Mouse (Mus musculus): Measurements from ENCODE around the gene Cacna2d2. TPM values are rescaled to one million over a fixed set of nuclear protein-coding genes. Genes with fewer than 3 reads are reported as not detected.

The Cacna2d2 gene
- polyA plus RNA-seq, 1 experiment from 2014 or later: 3.3 TPM

DNA sequence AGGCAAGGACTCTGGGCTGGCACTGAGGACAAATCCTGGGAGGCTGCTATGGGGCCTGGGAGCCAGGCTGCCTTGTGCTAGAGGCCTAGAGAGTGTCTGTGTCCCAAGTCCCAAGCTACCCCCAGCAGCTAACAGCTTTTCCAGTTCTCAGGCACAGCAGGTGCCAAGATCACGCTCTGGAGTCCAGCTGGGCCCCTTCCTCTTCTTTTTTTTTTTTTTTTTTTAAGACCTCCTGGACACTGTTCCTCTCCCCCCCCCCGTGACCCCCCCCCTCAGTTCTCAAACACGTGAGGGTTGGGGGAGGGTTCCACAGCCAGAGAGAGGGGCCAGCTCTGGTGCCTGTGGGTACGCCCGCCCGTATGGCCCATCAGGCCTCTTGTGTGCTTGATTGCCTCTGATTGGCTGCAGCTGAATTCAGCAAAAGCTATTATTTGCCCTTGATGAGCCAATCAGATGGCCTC lies 45.6 kb downstream of the Cacna2d2 start:
- H3K4me3 ChIP-seq (replicated peaks): no peak overlapping the region
- peaks cover 42% of the 10 kb centered on the region for H3K4me1 ChIP-seq
- ATAC-seq (ENCODE audit: low FRiP score): peak; percentile 78
- no peak overlapping the region for H3K4me2 ChIP-seq
- no peaks in the 10 kb centered on the region for H3K9me3 ChIP-seq
- H3K27ac ChIP-seq: peak overlapping the region; percentile 87
- no peaks in the 10 kb centered on the region for H3K36me3 ChIP-seq (replicated peaks)
- H3K9ac ChIP-seq: no peak overlapping the region
- no peaks in the 10 kb centered on the region for H3K27me3 ChIP-seq
- 0% methylated on average over 3 of the region's 6 CpGs for WGBS

DNA sequence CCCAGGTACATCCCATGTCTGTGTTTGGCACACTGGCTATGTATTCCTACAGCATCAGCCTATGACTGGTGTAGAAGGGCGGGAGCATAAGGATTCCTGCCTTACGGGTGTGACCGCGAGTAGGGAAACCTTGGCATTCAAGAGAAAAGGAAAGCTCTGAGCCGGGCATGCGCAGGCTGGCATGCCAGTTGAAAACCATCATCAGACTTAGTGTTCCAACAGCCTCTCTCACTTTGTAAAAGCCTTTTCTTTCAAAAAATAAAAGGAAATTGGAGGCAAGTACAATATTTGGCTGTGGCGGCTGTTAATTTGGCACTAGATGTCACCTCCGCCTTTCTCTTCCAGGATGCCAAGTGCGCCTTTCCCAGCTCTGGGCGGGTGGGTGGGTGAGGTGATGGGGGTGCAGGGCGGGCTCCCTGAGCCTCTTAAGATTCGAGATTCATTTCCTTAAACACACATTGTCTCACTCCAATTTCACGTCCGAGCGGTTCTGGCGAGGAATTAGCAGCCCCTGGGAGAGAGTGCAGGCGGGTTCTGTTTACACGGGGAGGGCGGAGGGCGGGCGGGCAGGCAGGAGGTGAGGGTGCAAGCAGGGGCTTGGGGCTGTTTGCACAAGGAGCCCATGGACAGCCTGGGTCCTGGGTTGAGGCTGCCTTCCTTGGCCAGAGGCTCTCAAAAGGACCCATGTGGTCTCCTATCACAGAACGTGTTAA lies 49.5 kb downstream of the Cacna2d2 start:
- WGBS: 42% methylated on average over 22 of the region's 22 CpGs
- H3K4me1 ChIP-seq: peaks cover 54% of the 10 kb centered on the region
- no peak overlapping the region for H3K4me2 ChIP-seq
- no peak overlapping the region for H3K4me3 ChIP-seq (replicated peaks)
- no peaks in the 10 kb centered on the region for H3K36me3 ChIP-seq (replicated peaks)
- H3K9ac ChIP-seq: no peak overlapping the region
- no peaks in the 10 kb centered on the region for H3K9me3 ChIP-seq
- no peak overlapping the region for H3K27ac ChIP-seq
- ATAC-seq (ENCODE audit: low FRiP score): no peak
- no peaks in the 10 kb centered on the region for H3K27me3 ChIP-seq

GRCm38 (mm10) chr9:107451400-107451799 lies 52.0 kb downstream of the Cacna2d2 start:
- H3K9ac ChIP-seq: no peak overlapping the region
- WGBS: 76% methylated on average over 8 of the region's 8 CpGs
- ATAC-seq (ENCODE audit: low FRiP score): peak; percentile 30; the same call in 1 of the 2 replicates
- peak overlapping the region; percentile 50; the same call in 1 of the 2 replicates for H3K27ac ChIP-seq
- peaks cover 37% of the 10 kb centered on the region for H3K4me1 ChIP-seq
- H3K4me2 ChIP-seq: no peak overlapping the region
- no peak overlapping the region for H3K4me3 ChIP-seq (replicated peaks)
- H3K36me3 ChIP-seq (replicated peaks): no peaks in the 10 kb centered on the region
- H3K9me3 ChIP-seq: no peaks in the 10 kb centered on the region
- H3K27me3 ChIP-seq: peaks cover 5% of the 10 kb centered on the region; the same call in 1 of the 2 replicates

- Histone ChIP-seq H3K4me2 (no peak overlapping the region), H3K27ac (peak overlapping the region; percentile 50), H3K9me3 (no peaks in the 10 kb centered on the region), H3K9ac (no peak overlapping the region), H3K27me3 (peaks cover 10% of the 10 kb centered on the region; the same call in 1 of the 2 replicates), H3K36me3 (replicated peaks) (no peaks in the 10 kb centered on the region), H3K4me1 (peaks cover 37% of the 10 kb centered on the region), H3K4me3 (replicated peaks) (no peak overlapping the region)
- 55% methylated on average over 11 of the region's 11 CpGs for WGBS
- peak; percentile 59 for ATAC-seq (ENCODE audit: low FRiP score)
These were observed 52.6 kb downstream of the Cacna2d2 start for GRCm38 (mm10) chr9:107451891-107452521.

- H3K9ac ChIP-seq: no peak overlapping the region
- H3K4me3 ChIP-seq (replicated peaks): no peak overlapping the region
- H3K4me1 ChIP-seq: peaks cover 37% of the 10 kb centered on the region
- 37% methylated on average over 4 of the region's 4 CpGs for WGBS
- H3K4me2 ChIP-seq: no peak overlapping the region
- no peak for ATAC-seq (ENCODE audit: low FRiP score)
- peak overlapping the region; percentile 50; the same call in 1 of the 2 replicates for H3K27ac ChIP-seq
- H3K36me3 ChIP-seq (replicated peaks): no peaks in the 10 kb centered on the region
- no peaks in the 10 kb centered on the region for H3K9me3 ChIP-seq
- H3K27me3 ChIP-seq: peaks cover 10% of the 10 kb centered on the region; the same call in 1 of the 2 replicates
These were observed 53.1 kb downstream of the Cacna2d2 start for GRCm38 (mm10) chr9:107452552-107452951.

- H3K4me1 ChIP-seq: peaks cover 37% of the 10 kb centered on the region
- no peak overlapping the region for H3K27ac ChIP-seq
- no peaks in the 10 kb centered on the region for H3K9me3 ChIP-seq
- WGBS: 89% methylated on average over 8 of the region's 8 CpGs
- peaks cover 10% of the 10 kb centered on the region; the same call in 1 of the 2 replicates for H3K27me3 ChIP-seq
- no peak overlapping the region for H3K9ac ChIP-seq
- no peak overlapping the region for H3K4me2 ChIP-seq
- no peak overlapping the region for H3K4me3 ChIP-seq (replicated peaks)
- ATAC-seq (ENCODE audit: low FRiP score): no peak
- no peaks in the 10 kb centered on the region for H3K36me3 ChIP-seq (replicated peaks)
These were observed 53.7 kb downstream of the Cacna2d2 start for GRCm38 (mm10) chr9:107453151-107453550.

GRCm38 (mm10) chr9:107456667-107457066 lies 57.3 kb downstream of the Cacna2d2 start:
- Histone ChIP-seq H3K9me3 (no peaks in the 10 kb centered on the region), H3K36me3 (replicated peaks) (no peaks in the 10 kb centered on the region), H3K27ac (no peak overlapping the region), H3K4me1 (peaks cover 15% of the 10 kb centered on the region), H3K4me2 (no peak overlapping the region), H3K4me3 (replicated peaks) (no peak overlapping the region), H3K9ac (no peak overlapping the region), H3K27me3 (peaks cover 17% of the 10 kb centered on the region; the same call in 1 of the 2 replicates)
- whole genome bisulfite sequencing: 73% methylated on average over 15 of the region's 15 CpGs
- no peak for ATAC-seq (ENCODE audit: low FRiP score)

DNA sequence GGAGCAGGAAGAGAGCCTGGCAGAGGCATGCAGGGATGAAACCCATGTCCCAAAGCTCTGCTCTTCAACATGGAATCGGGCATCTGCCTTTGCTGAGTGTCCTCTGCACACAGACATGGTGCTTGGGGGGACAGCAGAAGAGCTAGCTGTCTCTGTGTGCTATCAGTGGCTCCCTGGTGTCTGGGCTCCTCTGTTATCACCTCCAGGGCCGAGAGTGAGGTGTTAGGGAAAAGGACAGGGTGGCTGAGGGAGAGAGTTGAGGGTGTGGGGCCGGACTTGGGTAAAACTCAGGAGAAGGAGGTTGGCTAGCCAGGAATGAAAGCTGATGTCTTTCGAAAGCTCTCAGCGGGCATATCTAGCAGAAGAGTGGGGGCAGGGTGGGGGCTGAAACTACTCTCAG lies 63.5 kb downstream of the Cacna2d2 start:
- peaks cover 42% of the 10 kb centered on the region for H3K27me3 ChIP-seq
- H3K4me1 ChIP-seq: peaks cover 36% of the 10 kb centered on the region
- ATAC-seq (ENCODE audit: low FRiP score): no peak
- H3K36me3 ChIP-seq (replicated peaks): no peaks in the 10 kb centered on the region
- no peak overlapping the region for H3K4me3 ChIP-seq (replicated peaks)
- H3K27ac ChIP-seq: no peak overlapping the region
- 82% methylated on average over 5 of the region's 5 CpGs for WGBS
- no peak overlapping the region for H3K4me2 ChIP-seq
- no peak overlapping the region for H3K9ac ChIP-seq
- H3K9me3 ChIP-seq: no peaks in the 10 kb centered on the region

DNA sequence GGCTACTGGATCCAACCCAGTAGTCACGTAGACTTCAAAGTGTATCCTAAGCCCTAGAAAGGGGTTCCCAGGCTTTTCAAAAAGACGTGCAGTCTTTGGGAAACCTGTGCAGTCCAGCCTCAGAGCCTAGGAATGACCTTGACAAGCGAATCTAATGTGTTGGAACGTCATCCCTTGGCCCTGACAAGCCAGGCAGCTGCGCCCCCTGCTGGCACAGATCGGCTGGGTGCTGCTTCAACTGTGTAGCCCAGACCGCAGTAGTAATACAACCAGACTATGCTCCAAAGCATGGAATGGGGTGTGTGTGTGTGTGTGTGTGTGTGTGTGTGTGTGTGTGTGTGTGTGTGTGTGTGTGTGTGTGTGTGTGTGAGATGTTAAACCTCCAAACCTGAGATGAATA lies 64.1 kb downstream of the Cacna2d2 start:
- H3K27ac ChIP-seq: peak overlapping the region; percentile 74
- WGBS: 12% methylated on average over 7 of the region's 7 CpGs

DNA sequence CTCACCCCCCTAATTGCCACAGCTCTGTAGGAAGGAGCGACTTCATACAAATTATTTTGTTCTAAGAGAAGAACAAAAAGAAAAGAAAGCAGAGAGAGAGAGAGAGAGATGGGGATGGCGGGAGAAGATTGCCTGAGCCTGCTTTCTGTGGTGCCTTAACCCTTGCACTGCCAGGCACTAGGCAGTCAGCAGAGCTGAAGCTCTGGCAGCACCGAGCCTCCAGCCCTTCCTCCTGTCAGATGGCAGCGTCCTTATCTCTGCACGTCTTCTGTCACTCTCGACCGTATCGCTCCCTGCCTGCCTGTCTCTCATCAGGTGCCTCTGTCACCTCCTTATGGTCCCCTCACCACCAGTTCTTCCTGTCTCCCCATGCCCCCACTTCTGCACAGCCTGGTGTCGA lies 64.7 kb downstream of the Cacna2d2 start:
- Histone ChIP-seq H3K36me3 (replicated peaks) (no peaks in the 10 kb centered on the region), H3K9me3 (no peaks in the 10 kb centered on the region), H3K27ac (peak overlapping the region; percentile 74), H3K27me3 (peaks cover 55% of the 10 kb centered on the region), H3K4me2 (no peak overlapping the region), H3K4me3 (replicated peaks) (no peak overlapping the region), H3K9ac (peak overlapping the region; percentile 21; the same call in 1 of the 2 replicates), H3K4me1 (peaks cover 37% of the 10 kb centered on the region)
- ATAC-seq (ENCODE audit: low FRiP score): peak; percentile 10; the same call in 1 of the 2 replicates
- WGBS: 29% methylated on average over 9 of the region's 9 CpGs

More for the DNA sequence above, 64.1 kb downstream of the Cacna2d2 start:
- 0 out of 2 replicates have a peak overlapping the region, but pooled peaks have one; percentile 21 for H3K9ac ChIP-seq
- no peaks in the 10 kb centered on the region for H3K9me3 ChIP-seq
- peak; percentile 88 for ATAC-seq (ENCODE audit: low FRiP score)
- peaks cover 36% of the 10 kb centered on the region for H3K4me1 ChIP-seq
- H3K27me3 ChIP-seq: peaks cover 48% of the 10 kb centered on the region
- no peak overlapping the region for H3K4me3 ChIP-seq (replicated peaks)
- H3K4me2 ChIP-seq: no peak overlapping the region
- no peaks in the 10 kb centered on the region for H3K36me3 ChIP-seq (replicated peaks)

GRCm38 (mm10) chr9:107465657-107466056 lies 66.2 kb downstream of the Cacna2d2 start:
- WGBS: 25% methylated on average over 6 of the region's 6 CpGs
- 0 out of 2 replicates have a peak overlapping the region, but pooled peaks have one; percentile 31 for H3K27ac ChIP-seq
- peaks cover 62% of the 10 kb centered on the region for H3K27me3 ChIP-seq
- no peak overlapping the region for H3K4me2 ChIP-seq
- no peak for ATAC-seq (ENCODE audit: low FRiP score)
- H3K9ac ChIP-seq: no peak overlapping the region
- no peak overlapping the region for H3K4me3 ChIP-seq (replicated peaks)
- H3K4me1 ChIP-seq: peaks cover 52% of the 10 kb centered on the region
- no peaks in the 10 kb centered on the region for H3K36me3 ChIP-seq (replicated peaks)
- no peaks in the 10 kb centered on the region for H3K9me3 ChIP-seq

- Histone ChIP-seq H3K4me1 (peaks cover 41% of the 10 kb centered on the region), H3K36me3 (replicated peaks) (no peaks in the 10 kb centered on the region), H3K4me2 (no peak overlapping the region), H3K9ac (no peak overlapping the region), H3K9me3 (no peaks in the 10 kb centered on the region), H3K27ac (no peak overlapping the region), H3K4me3 (replicated peaks) (no peak overlapping the region), H3K27me3 (peaks cover 75% of the 10 kb centered on the region)
- WGBS: 18% methylated on average over 13 of the region's 13 CpGs
- ATAC-seq (ENCODE audit: low FRiP score): no peak
These were observed 69.9 kb downstream of the Cacna2d2 start for GRCm38 (mm10) chr9:107469213-107469795.

Data from forebrain, embryonic 12.5 days (tissue).